Mouse (Mus musculus): ENCODE results near the gene Slc2a5. TPM values are rescaled to one million over a fixed set of nuclear protein-coding genes. Genes with fewer than 3 reads are reported as not detected.
A peak's percentile ranks its signal among the peaks of the same experiment; 100 is the strongest.

The Slc2a5 gene
- polyA plus RNA-seq, 1 experiment from 2014 or later: 2.0 TPM

DNA sequence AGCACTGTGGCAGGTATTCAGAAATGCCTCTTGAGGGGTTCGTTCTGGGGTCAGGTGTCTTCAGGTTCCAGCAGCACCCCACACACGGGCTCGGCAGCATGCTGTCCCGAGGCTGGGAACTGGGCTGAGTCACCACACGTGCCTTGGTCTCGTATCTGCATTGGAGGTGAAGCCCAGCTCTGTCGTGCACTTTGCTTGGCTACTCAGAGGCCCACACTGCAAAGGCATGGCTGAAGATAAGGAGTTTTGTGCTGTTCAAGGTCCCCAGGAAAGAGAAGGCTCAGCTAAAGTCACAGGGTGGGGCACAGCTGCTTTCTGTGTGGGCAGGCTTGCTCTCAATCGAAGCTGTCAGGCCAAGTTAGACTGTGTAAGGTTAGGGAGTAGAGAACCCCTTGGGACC lies 33.4 kb downstream of the Slc2a5 start:
- Histone ChIP-seq H3K27ac (no peak overlapping the region), H3K36me3 (no peaks in the 10 kb centered on the region), H3K27me3 (no peaks in the 10 kb centered on the region), H3K4me2 (no peak overlapping the region), H3K9me3 (no peaks in the 10 kb centered on the region), H3K9ac (no peak overlapping the region), H3K4me1 (no peaks in the 10 kb centered on the region), H3K4me3 (no peak overlapping the region)
- no peak for ATAC-seq (ENCODE audit: insufficient number of reproducible peaks, low FRiP score, low TSS enrichment, low read depth)
- WGBS: 78% methylated on average over 8 of the region's 8 CpGs

- Histone ChIP-seq H3K4me1 (no peaks in the 10 kb centered on the region), H3K9ac (no peak overlapping the region), H3K36me3 (no peaks in the 10 kb centered on the region), H3K27ac (no peak overlapping the region), H3K4me2 (no peak overlapping the region), H3K27me3 (no peaks in the 10 kb centered on the region), H3K4me3 (no peak overlapping the region), H3K9me3 (no peaks in the 10 kb centered on the region)
- 89% methylated on average over 4 of the region's 4 CpGs for WGBS
- no peak for ATAC-seq (ENCODE audit: insufficient number of reproducible peaks, low FRiP score, low TSS enrichment, low read depth)
These were observed 36.2 kb downstream of the Slc2a5 start for GRCm38 (mm10) chr4:150155301-150155700.

DNA sequence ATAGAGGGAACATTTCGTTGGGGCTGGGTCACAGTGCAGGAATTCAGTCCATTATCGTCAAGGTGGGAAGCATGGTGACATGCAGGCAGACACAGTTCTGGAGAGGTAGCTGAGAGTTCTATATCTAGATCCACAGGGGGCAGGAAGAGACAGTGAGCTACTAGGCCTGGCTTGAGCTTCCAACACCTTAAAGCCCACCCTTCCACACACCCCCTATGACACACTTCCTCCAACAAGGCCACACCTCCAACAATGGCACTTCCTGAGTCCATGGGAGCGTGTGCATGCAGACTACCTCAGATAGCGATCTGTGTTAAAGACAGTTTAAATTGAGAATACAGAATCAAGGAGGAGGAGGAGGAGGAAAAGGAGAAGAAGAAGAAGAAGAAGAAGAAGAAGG lies 36.6 kb downstream of the Slc2a5 start:
- H3K27me3 ChIP-seq: no peaks in the 10 kb centered on the region
- H3K4me3 ChIP-seq: no peak overlapping the region
- no peak overlapping the region for H3K9ac ChIP-seq
- H3K4me1 ChIP-seq: no peaks in the 10 kb centered on the region
- WGBS: 91% methylated on average over 4 of the region's 4 CpGs
- no peaks in the 10 kb centered on the region for H3K36me3 ChIP-seq
- no peak overlapping the region for H3K4me2 ChIP-seq
- H3K27ac ChIP-seq: no peak overlapping the region
- no peaks in the 10 kb centered on the region for H3K9me3 ChIP-seq
- ATAC-seq (ENCODE audit: insufficient number of reproducible peaks, low FRiP score, low TSS enrichment, low read depth): no peak

DNA sequence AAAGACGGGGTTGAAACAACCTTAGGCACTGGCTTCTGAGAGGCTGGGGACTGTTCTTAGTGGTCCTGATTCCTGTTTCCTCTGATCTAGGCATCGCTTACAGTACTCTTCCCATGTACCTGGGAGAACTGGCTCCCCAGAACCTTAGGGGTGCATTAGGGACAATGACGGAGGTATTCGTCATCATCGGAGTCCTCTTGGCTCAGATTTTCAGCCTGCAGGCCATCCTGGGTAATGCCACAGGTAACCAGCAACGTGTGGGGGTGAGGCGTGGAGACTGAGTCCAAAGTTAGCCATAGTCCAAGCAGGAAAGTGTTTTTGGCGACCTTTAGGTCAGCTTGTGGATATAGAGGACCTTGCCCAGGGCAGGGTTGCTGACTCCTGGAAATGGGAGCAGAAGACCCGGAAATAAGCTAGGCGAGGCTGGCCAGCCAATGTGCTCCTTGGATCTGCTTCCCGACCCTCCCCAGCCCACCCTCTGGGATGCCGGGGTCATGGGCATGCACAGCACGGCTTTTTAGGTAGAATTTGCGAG lies 38.3 kb downstream of the Slc2a5 start:
- H3K36me3 ChIP-seq: no peaks in the 10 kb centered on the region
- H3K27me3 ChIP-seq: no peaks in the 10 kb centered on the region
- H3K4me2 ChIP-seq: no peak overlapping the region
- ATAC-seq (ENCODE audit: insufficient number of reproducible peaks, low FRiP score, low TSS enrichment, low read depth): no peak
- no peak overlapping the region for H3K4me3 ChIP-seq
- H3K9me3 ChIP-seq: no peaks in the 10 kb centered on the region
- H3K27ac ChIP-seq: no peak overlapping the region
- WGBS: 66% methylated on average over 14 of the region's 14 CpGs
- H3K4me1 ChIP-seq: no peaks in the 10 kb centered on the region
- no peak overlapping the region for H3K9ac ChIP-seq

GRCm38 (mm10) chr4:150159458-150159857 lies 40.4 kb downstream of the Slc2a5 start:
- no peak for ATAC-seq (ENCODE audit: insufficient number of reproducible peaks, low FRiP score, low TSS enrichment, low read depth)

GRCm38 (mm10) chr4:150162561-150163169 lies 43.6 kb downstream of the Slc2a5 start:
- Histone ChIP-seq H3K4me2 (no peak overlapping the region), H3K36me3 (no peaks in the 10 kb centered on the region), H3K4me1 (0 out of 2 replicates have a peak, but pooled peaks cover 3% of the 10 kb centered on the region), H3K27me3 (no peaks in the 10 kb centered on the region), H3K9me3 (no peaks in the 10 kb centered on the region), H3K4me3 (no peak overlapping the region), H3K9ac (no peak overlapping the region), H3K27ac (no peak overlapping the region)
- no peak for ATAC-seq (ENCODE audit: insufficient number of reproducible peaks, low FRiP score, low TSS enrichment, low read depth)
- WGBS: 76% methylated on average over 13 of the region's 13 CpGs

More at GRCm38 (mm10) chr4:150159458-150159857, 40.4 kb downstream of the Slc2a5 start:
- Histone ChIP-seq H3K9ac (no peak overlapping the region), H3K9me3 (no peaks in the 10 kb centered on the region), H3K27ac (no peak overlapping the region), H3K27me3 (no peaks in the 10 kb centered on the region), H3K4me3 (no peak overlapping the region), H3K4me1 (no peaks in the 10 kb centered on the region), H3K36me3 (no peaks in the 10 kb centered on the region), H3K4me2 (no peak overlapping the region)
- 78% methylated on average over 2 of the region's 2 CpGs for WGBS

- H3K27ac ChIP-seq: no peak overlapping the region
- 0 out of 2 replicates have a peak overlapping the region, but pooled peaks have one; percentile 5 for H3K4me2 ChIP-seq
- no peak for ATAC-seq (ENCODE audit: insufficient number of reproducible peaks, low FRiP score, low TSS enrichment, low read depth)
- 36% methylated on average over 13 of the region's 13 CpGs for WGBS
- no peaks in the 10 kb centered on the region for H3K27me3 ChIP-seq
- H3K9me3 ChIP-seq: no peaks in the 10 kb centered on the region
- no peaks in the 10 kb centered on the region for H3K36me3 ChIP-seq
- no peak overlapping the region for H3K4me3 ChIP-seq
- H3K4me1 ChIP-seq: 0 out of 2 replicates have a peak, but pooled peaks cover 3% of the 10 kb centered on the region
- no peak overlapping the region for H3K9ac ChIP-seq
These were observed 45.8 kb downstream of the Slc2a5 start for GRCm38 (mm10) chr4:150164875-150165274.

GRCm38 (mm10) chr4:150168406-150168805 lies 49.3 kb downstream of the Slc2a5 start:
- H3K4me2 ChIP-seq: no peak overlapping the region
- ATAC-seq (ENCODE audit: insufficient number of reproducible peaks, low FRiP score, low TSS enrichment, low read depth): no peak
- no peaks in the 10 kb centered on the region for H3K9me3 ChIP-seq
- H3K27ac ChIP-seq: no peak overlapping the region
- H3K36me3 ChIP-seq: no peaks in the 10 kb centered on the region
- H3K4me1 ChIP-seq: 0 out of 2 replicates have a peak, but pooled peaks cover 3% of the 10 kb centered on the region
- H3K9ac ChIP-seq: no peak overlapping the region
- no peaks in the 10 kb centered on the region for H3K27me3 ChIP-seq
- no peak overlapping the region for H3K4me3 ChIP-seq
- 80% methylated on average over 10 of the region's 10 CpGs for WGBS

GRCm38 (mm10) chr4:150172107-150172506 lies 53.0 kb downstream of the Slc2a5 start:
- no peaks in the 10 kb centered on the region for H3K9me3 ChIP-seq
- no peaks in the 10 kb centered on the region for H3K36me3 ChIP-seq
- no peaks in the 10 kb centered on the region for H3K27me3 ChIP-seq
- no peak overlapping the region for H3K9ac ChIP-seq
- H3K4me1 ChIP-seq: peaks cover 7% of the 10 kb centered on the region; the same call in 1 of the 2 replicates
- no peak overlapping the region for H3K27ac ChIP-seq
- no peak for ATAC-seq (ENCODE audit: insufficient number of reproducible peaks, low FRiP score, low TSS enrichment, low read depth)
- H3K4me2 ChIP-seq: no peak overlapping the region
- WGBS: 73% methylated on average over 8 of the region's 8 CpGs
- H3K4me3 ChIP-seq: no peak overlapping the region

- Histone ChIP-seq H3K27ac (no peak overlapping the region), H3K27me3 (no peaks in the 10 kb centered on the region), H3K4me2 (no peak overlapping the region), H3K9ac (no peak overlapping the region), H3K4me3 (no peak overlapping the region), H3K9me3 (no peaks in the 10 kb centered on the region), H3K36me3 (no peaks in the 10 kb centered on the region), H3K4me1 (peaks cover 7% of the 10 kb centered on the region; the same call in 1 of the 2 replicates)
- 57% methylated on average over 10 of the region's 10 CpGs for WGBS
- ATAC-seq (ENCODE audit: insufficient number of reproducible peaks, low FRiP score, low TSS enrichment, low read depth): no peak
These were observed 54.2 kb downstream of the Slc2a5 start for GRCm38 (mm10) chr4:150173281-150173680.

- no peaks in the 10 kb centered on the region for H3K36me3 ChIP-seq
- peaks cover 7% of the 10 kb centered on the region; the same call in 1 of the 2 replicates for H3K4me1 ChIP-seq
- H3K27ac ChIP-seq: no peak overlapping the region
- ATAC-seq (ENCODE audit: insufficient number of reproducible peaks, low FRiP score, low TSS enrichment, low read depth): no peak
- H3K4me2 ChIP-seq: no peak overlapping the region
- no peaks in the 10 kb centered on the region for H3K27me3 ChIP-seq
- no peak overlapping the region for H3K4me3 ChIP-seq
- WGBS: 90% methylated on average over 14 of the region's 14 CpGs
- no peak overlapping the region for H3K9ac ChIP-seq
- no peaks in the 10 kb centered on the region for H3K9me3 ChIP-seq
These were observed 54.9 kb downstream of the Slc2a5 start for GRCm38 (mm10) chr4:150174027-150174426.

DNA sequence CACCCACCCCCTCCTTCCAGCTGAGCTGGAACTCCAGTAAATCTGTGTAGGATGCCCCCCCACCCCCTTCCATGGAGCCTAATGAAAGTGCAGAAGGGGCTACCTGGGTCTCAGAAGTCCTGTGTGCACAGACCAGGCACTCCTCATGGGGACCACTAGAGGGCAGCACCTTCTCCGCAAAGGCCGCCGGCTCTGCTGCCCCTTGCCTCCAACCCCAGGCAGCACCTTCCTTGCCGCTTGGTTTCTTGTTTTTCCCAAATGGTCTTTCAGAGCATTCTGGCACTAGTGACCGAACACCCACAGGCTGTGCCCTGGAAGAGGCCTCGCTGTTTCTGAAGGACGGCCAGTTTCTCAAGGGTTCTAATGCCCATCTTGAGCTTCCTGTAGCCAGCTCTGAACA lies 57.5 kb downstream of the Slc2a5 start:
- peaks cover 7% of the 10 kb centered on the region; the same call in 1 of the 2 replicates for H3K4me1 ChIP-seq
- no peak overlapping the region for H3K4me3 ChIP-seq
- no peak overlapping the region for H3K27ac ChIP-seq
- 4% methylated on average over 7 of the region's 7 CpGs for WGBS
- peak overlapping the region; percentile 38; the same call in 1 of the 2 replicates for H3K4me2 ChIP-seq
- no peaks in the 10 kb centered on the region for H3K9me3 ChIP-seq
- no peak for ATAC-seq (ENCODE audit: insufficient number of reproducible peaks, low FRiP score, low TSS enrichment, low read depth)
- H3K9ac ChIP-seq: no peak overlapping the region
- no peaks in the 10 kb centered on the region for H3K27me3 ChIP-seq
- no peaks in the 10 kb centered on the region for H3K36me3 ChIP-seq
